Mouse (Mus musculus): ENCODE measurements around the gene P2ry4. TPM values are rescaled to one million over a fixed set of nuclear protein-coding genes. Genes with fewer than 3 reads are reported as not detected.

The P2ry4 gene
- polyA plus RNA-seq, 1 experiment from 2014 or later, result not detected

DNA sequence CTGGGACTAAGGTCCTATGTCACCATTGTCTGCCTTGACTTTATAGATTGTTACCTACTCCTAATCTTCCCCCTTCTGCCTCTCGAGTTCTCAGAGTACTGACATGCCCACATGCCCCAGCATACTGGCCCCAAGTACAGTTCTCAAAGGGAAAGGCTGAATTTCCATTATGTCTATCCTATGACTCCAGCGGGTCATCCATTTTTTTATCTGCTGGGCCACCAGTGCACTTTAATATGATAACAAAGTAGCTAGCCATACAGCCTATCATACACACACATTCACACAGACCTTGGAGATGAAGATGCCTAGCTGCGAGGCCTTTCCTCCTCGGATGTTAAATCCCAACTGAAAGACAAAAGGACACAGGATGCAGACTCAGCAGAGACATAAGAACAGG lies 29.6 kb upstream of the P2ry4 start:
- H3K9ac ChIP-seq (replicated peaks; ENCODE audit: low read depth), result no peak overlapping the region
- H3K4me3 ChIP-seq (ENCODE audit: low read depth, low read length), result no peak overlapping the region
- WGBS, result 88% methylated on average over 4 of the region's 4 CpGs
- H3K9me3 ChIP-seq (ENCODE audit: low read length), result no peaks in the 10 kb centered on the region
- H3K4me2 ChIP-seq (replicated peaks; ENCODE audit: low read depth, low read length), result no peak overlapping the region
- DNase-seq (ENCODE audit: low spot score) (no peak), ATAC-seq (no peak)
- H3K27ac ChIP-seq (ENCODE audit: low read length), result no peak overlapping the region
- H3K4me1 ChIP-seq (ENCODE audit: insufficient read depth, low read depth, low read length), result no peaks in the 10 kb centered on the region
- H3K36me3 ChIP-seq (ENCODE audit: insufficient read depth, low read length), result no peaks in the 10 kb centered on the region
- no peak for TF ChIP-seq CTCF (IDR thresholded peaks at IDR 0.05)
- no peak for TF ChIP-seq EP300 (IDR thresholded peaks at IDR 0.05)
- no peaks in the 10 kb centered on the region for H3K27me3 ChIP-seq (replicated peaks; ENCODE audit: insufficient read depth, low read length)

- DNase-seq (ENCODE audit: low spot score), result peak; percentile 36
- Histone ChIP-seq H3K4me1 (ENCODE audit: insufficient read depth, low read depth, low read length) (no peaks in the 10 kb centered on the region), H3K4me2 (replicated peaks; ENCODE audit: low read depth, low read length) (no peak overlapping the region), H3K27ac (ENCODE audit: low read length) (no peak overlapping the region), H3K9me3 (ENCODE audit: low read length) (no peaks in the 10 kb centered on the region), H3K36me3 (ENCODE audit: insufficient read depth, low read length) (no peaks in the 10 kb centered on the region), H3K27me3 (replicated peaks; ENCODE audit: insufficient read depth, low read length) (no peaks in the 10 kb centered on the region), H3K4me3 (ENCODE audit: low read depth, low read length) (no peak overlapping the region), H3K9ac (replicated peaks; ENCODE audit: low read depth) (no peak overlapping the region)
- TF ChIP-seq CTCF (IDR thresholded peaks at IDR 0.05) (peak; percentile 38), EP300 (IDR thresholded peaks at IDR 0.05) (no peak)
- 63% methylated on average over 2 of the region's 2 CpGs for WGBS
- ATAC-seq, result no peak
Observed at GRCm38 (mm10) chrX:100621366-100621765, 26.7 kb upstream of the P2ry4 start.

DNA sequence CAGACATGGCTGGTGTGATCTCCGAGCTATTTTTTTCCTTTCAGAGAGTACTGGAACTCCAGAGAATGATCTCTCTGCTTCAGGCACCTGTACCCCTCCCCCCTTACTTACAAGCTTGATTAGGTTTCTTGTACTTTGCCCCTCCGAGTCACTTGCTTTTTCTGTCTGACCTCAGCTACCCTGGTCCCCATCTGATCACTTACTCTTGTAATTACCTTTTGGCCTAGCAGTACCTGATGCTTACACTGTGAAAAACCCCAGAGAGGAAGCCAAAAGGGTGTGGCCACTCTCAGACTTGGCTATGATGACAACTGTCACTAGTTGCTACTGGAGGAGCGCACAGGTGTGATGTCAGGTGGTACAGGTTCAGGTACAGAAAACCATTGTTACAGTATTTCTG lies 23.8 kb upstream of the P2ry4 start:
- 44% methylated on average over 3 of the region's 3 CpGs for WGBS
- no peak for DNase-seq (ENCODE audit: low spot score)
- ATAC-seq, result no peak
- Histone ChIP-seq H3K4me3 (ENCODE audit: low read depth, low read length) (no peak overlapping the region), H3K36me3 (ENCODE audit: insufficient read depth, low read length) (no peaks in the 10 kb centered on the region), H3K27ac (ENCODE audit: low read length) (no peak overlapping the region), H3K4me1 (ENCODE audit: insufficient read depth, low read depth, low read length) (no peaks in the 10 kb centered on the region), H3K27me3 (replicated peaks; ENCODE audit: insufficient read depth, low read length) (no peaks in the 10 kb centered on the region), H3K9me3 (ENCODE audit: low read length) (no peaks in the 10 kb centered on the region), H3K4me2 (replicated peaks; ENCODE audit: low read depth, low read length) (no peak overlapping the region), H3K9ac (replicated peaks; ENCODE audit: low read depth) (no peak overlapping the region)
- TF ChIP-seq CTCF (IDR thresholded peaks at IDR 0.05), result no peak

GRCm38 (mm10) chrX:100605314-100605713 lies 10.6 kb upstream of the P2ry4 start, which contains the start of gene Arr3:
Arr3 (plus strand) TSS chrX:100605497.
- ATAC-seq, result no peak
- TF ChIP-seq EP300 (IDR thresholded peaks at IDR 0.05), result no peak
- no peak for TF ChIP-seq CTCF (IDR thresholded peaks at IDR 0.05)
- DNase-seq (ENCODE audit: low spot score), result no peak
- Histone ChIP-seq H3K9ac (replicated peaks; ENCODE audit: low read depth) (no peak within 1 kb of the TSS), H3K27ac (ENCODE audit: low read length) (no peak within 1 kb of the TSS), H3K4me1 (ENCODE audit: insufficient read depth, low read depth, low read length) (no peaks in the 10 kb centered on the region), H3K4me3 (ENCODE audit: low read depth, low read length) (no peak within 1 kb of the TSS), H3K27me3 (replicated peaks; ENCODE audit: insufficient read depth, low read length) (no peaks in the 10 kb centered on the region), H3K9me3 (ENCODE audit: low read length) (no peaks in the 10 kb centered on the region), H3K4me2 (replicated peaks; ENCODE audit: low read depth, low read length) (no peak within 1 kb of the TSS), H3K36me3 (ENCODE audit: insufficient read depth, low read length) (no peaks in the 10 kb centered on the region)
- 70% methylated on average over 1 of the region's 1 CpGs for WGBS

DNA sequence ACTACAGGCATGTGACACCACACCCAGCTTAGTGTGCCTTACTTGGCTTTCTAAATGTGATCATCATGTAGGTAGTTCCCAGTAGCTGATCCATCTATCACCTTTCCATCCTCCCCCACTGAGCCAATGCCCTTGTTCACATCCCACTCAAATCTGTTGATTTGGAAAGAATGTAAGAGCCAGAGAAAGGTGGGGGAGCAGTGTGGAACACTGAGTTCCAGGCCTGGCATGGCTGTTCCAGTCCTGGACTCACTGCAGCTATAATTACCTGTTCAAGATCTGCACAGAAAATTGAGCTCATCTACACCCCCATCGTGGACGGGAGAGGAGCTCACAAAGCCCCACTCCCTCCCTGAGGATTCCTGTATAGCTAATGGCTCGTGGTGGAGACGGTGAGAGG lies 5.1 kb upstream of the P2ry4 start:
- Histone ChIP-seq H3K27me3 (replicated peaks; ENCODE audit: insufficient read depth, low read length) (no peaks in the 10 kb centered on the region), H3K9ac (replicated peaks; ENCODE audit: low read depth) (no peak overlapping the region), H3K27ac (ENCODE audit: low read length) (no peak overlapping the region), H3K4me1 (ENCODE audit: insufficient read depth, low read depth, low read length) (no peaks in the 10 kb centered on the region), H3K9me3 (ENCODE audit: low read length) (no peaks in the 10 kb centered on the region), H3K4me2 (replicated peaks; ENCODE audit: low read depth, low read length) (no peak overlapping the region), H3K4me3 (ENCODE audit: low read depth, low read length) (no peak overlapping the region), H3K36me3 (ENCODE audit: insufficient read depth, low read length) (no peaks in the 10 kb centered on the region)
- TF ChIP-seq CTCF (IDR thresholded peaks at IDR 0.05) (no peak), EP300 (IDR thresholded peaks at IDR 0.05) (no peak)
- DNase-seq (ENCODE audit: low spot score) (no peak), ATAC-seq (no peak)
- 59% methylated on average over 4 of the region's 4 CpGs for WGBS

DNA sequence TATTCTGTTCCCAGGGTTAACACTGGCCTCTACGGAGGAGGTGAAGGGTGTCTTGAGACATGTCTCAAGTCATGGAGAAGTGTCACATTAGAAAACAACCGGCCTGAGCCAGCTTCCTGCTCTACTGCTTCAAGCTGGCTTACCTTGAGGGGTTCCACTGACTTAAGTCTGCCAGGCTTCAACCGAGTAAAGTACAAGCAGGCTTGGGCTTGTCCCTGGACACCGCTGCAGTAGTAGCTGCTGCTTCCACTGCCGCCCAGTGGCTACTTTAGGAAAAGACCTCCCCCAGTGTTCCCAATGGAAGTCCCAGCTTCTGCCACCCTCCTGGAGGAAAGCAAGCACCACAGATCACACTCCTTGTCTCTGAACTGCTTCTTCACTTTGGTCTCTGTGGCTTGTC lies 2.8 kb upstream of the P2ry4 start:
- Histone ChIP-seq H3K4me2 (replicated peaks; ENCODE audit: low read depth, low read length) (no peak overlapping the region), H3K4me1 (ENCODE audit: insufficient read depth, low read depth, low read length) (no peaks in the 10 kb centered on the region), H3K4me3 (ENCODE audit: low read depth, low read length) (no peak overlapping the region), H3K36me3 (ENCODE audit: insufficient read depth, low read length) (no peaks in the 10 kb centered on the region), H3K27ac (ENCODE audit: low read length) (no peak overlapping the region), H3K9ac (replicated peaks; ENCODE audit: low read depth) (no peak overlapping the region), H3K9me3 (ENCODE audit: low read length) (no peaks in the 10 kb centered on the region), H3K27me3 (replicated peaks; ENCODE audit: insufficient read depth, low read length) (no peaks in the 10 kb centered on the region)
- TF ChIP-seq CTCF (IDR thresholded peaks at IDR 0.05) (peak; percentile 70), EP300 (IDR thresholded peaks at IDR 0.05) (no peak)
- peak; percentile 59; the same call in 1 of the 2 replicates for ATAC-seq
- peak; percentile 68 for DNase-seq (ENCODE audit: low spot score)
- 26% methylated on average over 5 of the region's 5 CpGs for WGBS

- H3K36me3 ChIP-seq (ENCODE audit: insufficient read depth, low read length), result no peaks in the 10 kb centered on the region
- WGBS, result 88% methylated on average over 1 of the region's 1 CpGs
- H3K27me3 ChIP-seq (replicated peaks; ENCODE audit: insufficient read depth, low read length), result no peaks in the 10 kb centered on the region
- H3K27ac ChIP-seq (ENCODE audit: low read length), result no peak within 1 kb of the TSS
- no peak for ATAC-seq
- no peak within 1 kb of the TSS for H3K4me2 ChIP-seq (replicated peaks; ENCODE audit: low read depth, low read length)
- H3K4me1 ChIP-seq (ENCODE audit: insufficient read depth, low read depth, low read length), result no peaks in the 10 kb centered on the region
- H3K9ac ChIP-seq (replicated peaks; ENCODE audit: low read depth), result no peak within 1 kb of the TSS
- no peak for TF ChIP-seq EP300 (IDR thresholded peaks at IDR 0.05)
- TF ChIP-seq CTCF (IDR thresholded peaks at IDR 0.05), result no peak
- DNase-seq (ENCODE audit: low spot score), result no peak
- no peaks in the 10 kb centered on the region for H3K9me3 ChIP-seq (ENCODE audit: low read length)
- no peak within 1 kb of the TSS for H3K4me3 ChIP-seq (ENCODE audit: low read depth, low read length)
Observed at GRCm38 (mm10) chrX:100571951-100572350, 22.7 kb downstream of the P2ry4 start, which contains the start of gene Awat1. Awat1 (plus strand) TSS chrX:100572251.
